Mouse (Mus musculus) cortical plate, adult 2 months (tissue): ENCODE results near the gene Copg2. TPM values are rescaled to one million over a fixed set of nuclear protein-coding genes. Genes with fewer than 3 reads are reported as not detected.

ENCODE experiments used
- H3K27ac ChIP-seq: fragments of 200-500 bp; 2 replicates; pipeline ENCODE4 v1.5.1; 2012; ENCODE audit warnings: low read length, control low read depth, inconsistent platforms; ENCODE audit not compliant: insufficient read depth
- H3K4me1 ChIP-seq: fragments of 200-500 bp; 2 replicates; pipeline ENCODE4 v1.6.1; 2011; ENCODE audit warnings: low read length; ENCODE audit not compliant: control insufficient read depth, insufficient read depth
- H3K4me3 ChIP-seq: fragments of 200-500 bp; 2 replicates; pipeline ENCODE4 v1.5.1; 2011; ENCODE audit warnings: mild to moderate bottlenecking, low read length, control low read depth; ENCODE audit not compliant: insufficient read depth
- CTCF ChIP-seq: fragments of 200-500 bp; IDR thresholded peaks from 2 replicates; pipeline ENCODE4 v1.5.1; 2011; ENCODE audit warnings: mild to moderate bottlenecking, control low read depth, low read length; ENCODE audit not compliant: insufficient read depth; ENCODE audit errors: extremely low read depth
- POLR2A ChIP-seq: fragments of 200-500 bp; IDR thresholded peaks from 2 replicates; pipeline ENCODE4 v1.6.1; 2011; ENCODE audit warnings: mild to moderate bottlenecking, low read length, control low read depth; ENCODE audit not compliant: insufficient read depth; ENCODE audit errors: extremely low read depth
- polyA plus RNA-seq: library from polyadenylated mRNA; depleted of rRNA; stranded (reverse); fragments of >200 nt; gene quantifications from 2 replicates; pipeline ENCODE4 v1.2.3, GENCODE M21; 2012; rRNA removed

Gene Copg2
- polyA plus RNA-seq, 1 experiment, result 56.5 TPM

- Histone ChIP-seq H3K27ac (no peak overlapping the region), H3K4me3 (no peak overlapping the region), H3K4me1 (no peaks in the 10 kb centered on the region)
- TF ChIP-seq POLR2A (no peak), CTCF (no peak)
Measured at GRCm38 (mm10) chr6:30703476-30703875, 193.1 kb downstream of the Copg2 start.

- TF ChIP-seq CTCF, result no peak
- TF ChIP-seq POLR2A, result no peak
- no peak overlapping the region for H3K4me3 ChIP-seq
- H3K27ac ChIP-seq, result no peak overlapping the region
- no peaks in the 10 kb centered on the region for H3K4me1 ChIP-seq
Measured at GRCm38 (mm10) chr6:30702881-30703280, 193.7 kb downstream of the Copg2 start.

- Histone ChIP-seq H3K4me3 (no peak overlapping the region), H3K4me1 (no peaks in the 10 kb centered on the region), H3K27ac (no peak overlapping the region)
- TF ChIP-seq CTCF (no peak), POLR2A (no peak)
Measured at GRCm38 (mm10) chr6:30700182-30700581, 196.4 kb downstream of the Copg2 start.

GRCm38 (mm10) chr6:30698036-30698435, 198.6 kb downstream of the Copg2 start:
- Histone ChIP-seq H3K27ac (no peak overlapping the region), H3K4me1 (peaks cover 1% of the 10 kb centered on the region; the same call in 1 of the 2 replicates), H3K4me3 (no peak overlapping the region)
- TF ChIP-seq POLR2A (no peak), CTCF (no peak)

Other genes with a start within 250 kb of the Copg2 start
- gene Cep41, start 203.0 kb downstream of the Copg2 start, polyA plus RNA-seq, result 5.7 and 5.8 TPM in 2 replicates
- 41.8 and 47.8 TPM in 2 replicates for gene Mest, start 173.2 kb downstream of the Copg2 start, polyA plus RNA-seq
- gene Tsga13, start 18.8 kb upstream of the Copg2 start, polyA plus RNA-seq, result 0.21 and 0.40 TPM in 2 replicates
- gene Klf14, start 62.3 kb upstream of the Copg2 start, polyA plus RNA-seq, result 0.17 and 0.19 TPM in 2 replicates